Mouse (Mus musculus) heart, postnatal 10 days (tissue): Measurements from ENCODE around the gene Ptpru. TPM values are rescaled to one million over a fixed set of nuclear protein-coding genes. Genes with fewer than 3 reads are reported as not detected.
A peak's percentile ranks its signal among the peaks of the same experiment; 100 is the strongest.

Source experiments
- DNase-seq, 2 experiments: peaks; one replicate each; pipeline ENCODE4 v3.0.0; 2021
- intact Hi-C: fragments of 180-260 bp; cut with DNase I; formaldehyde crosslinking; loops from one replicate; pipeline ENCODE4 v1.15.1; 2025
- total RNA-seq, 2 experiments: library from RNA; stranded (reverse); gene quantifications; 2 replicates each; pipeline ENCODE4 v1.2.3; 2021

Gene Ptpru
- total RNA-seq = 1 to 10 TPM; 2.0 to 3.0 TPM

DNA sequence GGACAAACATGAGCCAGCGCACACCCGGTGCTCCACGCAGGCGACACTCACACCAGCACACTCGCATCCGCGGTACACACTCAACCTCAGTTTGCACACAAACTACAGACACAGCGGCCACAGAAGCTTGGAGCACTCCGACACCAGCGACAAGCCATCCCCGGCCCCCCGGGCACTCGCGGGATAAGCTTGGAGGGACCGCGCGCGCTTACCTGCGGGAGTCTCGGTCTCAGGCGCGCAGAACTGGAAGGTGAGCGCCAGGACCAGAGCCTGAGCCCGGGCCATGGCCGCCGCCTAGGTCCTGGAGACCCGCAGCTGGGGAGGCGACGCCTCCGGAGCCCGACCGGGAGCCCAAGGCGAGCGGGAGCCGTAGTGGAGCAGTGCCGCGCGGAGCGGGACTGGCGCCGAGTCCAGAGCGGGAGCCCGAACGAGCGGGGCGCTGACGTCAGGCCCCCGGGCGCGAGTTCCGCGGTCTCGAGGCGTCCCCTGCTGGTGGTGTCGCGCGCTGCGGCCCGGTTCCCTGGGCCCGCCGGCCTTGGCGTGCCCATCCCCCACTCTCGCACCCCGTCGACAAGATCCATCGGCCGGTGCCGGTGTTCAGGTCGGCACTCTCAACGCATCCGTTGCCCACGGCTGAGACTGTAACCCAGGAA lies at the start of gene Ptpru:
Gene Ptpru (minus strand): TSS at position 417 of the 653 bp plus-strand sequence.
- intact Hi-C loops = loop anchor here (1.0 to 10.0 kb wide), 7 partner anchors 53 to 878 kb away; no protein-coding TSS in a partner anchor
- DNase-seq = peak; percentile 92 to 94

DNA sequence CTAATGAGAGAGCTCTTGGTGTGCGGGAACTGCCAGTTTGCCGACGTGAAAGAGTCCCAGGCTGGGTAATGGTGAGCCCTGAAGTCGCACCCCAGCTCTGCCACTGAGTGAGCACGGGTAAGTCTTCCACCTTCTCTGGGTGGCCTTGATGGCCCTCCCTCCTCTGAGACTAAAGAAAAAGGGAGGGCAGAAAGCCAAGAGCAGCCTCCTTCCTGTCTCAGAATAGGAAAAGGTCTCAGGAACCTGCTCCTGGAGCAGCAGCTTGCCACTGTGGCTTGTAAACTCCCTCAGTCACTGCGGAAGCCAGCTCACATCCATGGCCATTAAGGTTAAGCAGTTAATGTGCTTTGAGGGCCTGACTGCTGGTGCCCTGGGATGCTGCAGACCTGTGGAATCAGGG lies 47.3 kb upstream of the Ptpru start:
- peak; percentile 27 to 30 for DNase-seq

GRCm38 (mm10) chr4:131883571-131883970 lies 45.5 kb upstream of the Ptpru start:
- intact Hi-C loops = no loop called here
- no peak for DNase-seq

More for the DNA sequence above, 47.3 kb upstream of the Ptpru start:
- intact Hi-C loops = no loop called here

GRCm38 (mm10) chr4:131881306-131881705 lies 43.2 kb upstream of the Ptpru start:
- DNase-seq = no peak
- intact Hi-C loops = no loop called here

GRCm38 (mm10) chr4:131879692-131880091 lies 41.6 kb upstream of the Ptpru start:
- intact Hi-C loops = no loop called here

GRCm38 (mm10) chr4:131876836-131877235 lies 38.7 kb upstream of the Ptpru start:
- intact Hi-C loops = no loop called here
- no peak for DNase-seq

More at GRCm38 (mm10) chr4:131879692-131880091, 41.6 kb upstream of the Ptpru start:
- no peak for DNase-seq

DNA sequence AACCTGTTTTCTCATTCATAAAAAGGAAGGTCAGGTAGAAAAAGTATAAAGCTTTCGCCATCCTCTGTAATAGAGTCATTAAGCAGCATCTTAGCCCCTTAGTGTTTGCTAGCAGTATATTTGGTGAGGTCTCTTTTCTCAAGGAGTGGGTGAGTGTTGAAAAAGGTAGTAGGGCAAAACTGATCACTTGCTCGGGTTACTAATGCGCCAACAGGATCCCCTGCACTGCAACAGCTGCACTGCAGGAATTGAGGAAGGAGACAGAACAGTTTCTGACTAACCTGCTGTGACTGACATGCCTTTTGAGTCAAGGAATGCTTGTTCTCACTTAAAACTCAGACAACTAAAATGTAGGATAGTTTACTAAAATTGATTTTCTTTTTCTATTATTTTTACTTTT lies 37.2 kb upstream of the Ptpru start:
- DNase-seq = no peak
- intact Hi-C loops = no loop called here

DNA sequence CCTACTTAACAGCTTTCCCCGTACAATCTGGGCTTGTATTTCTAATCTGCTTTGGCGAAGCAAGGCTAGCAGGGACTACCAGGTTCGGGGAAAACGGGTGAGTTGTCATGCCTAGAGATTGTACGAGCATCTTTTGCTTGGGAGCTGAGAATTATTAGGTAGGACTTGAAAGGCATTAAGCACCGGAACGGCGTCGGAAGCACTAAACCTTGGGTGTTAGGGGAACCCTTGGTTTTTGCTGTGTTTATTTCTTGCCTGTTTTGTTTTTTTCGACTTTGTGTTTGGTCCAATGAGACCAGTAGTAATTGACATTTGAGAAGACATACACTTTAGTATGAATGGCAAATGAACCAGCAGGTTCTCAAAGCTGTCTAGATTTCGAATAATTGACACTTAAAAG lies 36.5 kb upstream of the Ptpru start:
- intact Hi-C loops = no loop called here
- no peak for DNase-seq

DNA sequence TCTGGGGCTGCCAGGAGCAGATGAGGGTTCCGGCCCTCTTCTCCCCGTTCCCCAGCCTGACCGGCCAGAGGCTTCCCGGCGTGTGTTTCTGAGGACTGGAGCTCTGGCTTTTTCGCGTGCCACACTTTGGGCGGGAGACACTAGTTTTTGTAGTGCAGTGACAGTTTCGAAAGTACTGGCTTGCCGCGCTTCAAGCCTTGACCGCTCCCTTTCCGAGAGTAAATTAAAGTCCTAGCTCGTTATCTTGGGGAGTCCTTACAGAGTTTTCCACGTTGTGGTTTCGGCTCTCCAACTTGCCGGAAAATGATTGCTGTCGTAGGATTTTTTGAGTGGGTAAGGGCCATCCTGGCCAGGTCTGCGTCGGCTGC lies 36.1 kb upstream of the Ptpru start:
- no peak for DNase-seq
- intact Hi-C loops = no loop called here

- intact Hi-C loops = no loop called here
These were observed 35.4 kb upstream of the Ptpru start, which contains the start of gene Srsf4 for GRCm38 (mm10) chr4:131873293-131874168. Gene Srsf4, plus strand, starts transcription at chr4:131873617.

DNA sequence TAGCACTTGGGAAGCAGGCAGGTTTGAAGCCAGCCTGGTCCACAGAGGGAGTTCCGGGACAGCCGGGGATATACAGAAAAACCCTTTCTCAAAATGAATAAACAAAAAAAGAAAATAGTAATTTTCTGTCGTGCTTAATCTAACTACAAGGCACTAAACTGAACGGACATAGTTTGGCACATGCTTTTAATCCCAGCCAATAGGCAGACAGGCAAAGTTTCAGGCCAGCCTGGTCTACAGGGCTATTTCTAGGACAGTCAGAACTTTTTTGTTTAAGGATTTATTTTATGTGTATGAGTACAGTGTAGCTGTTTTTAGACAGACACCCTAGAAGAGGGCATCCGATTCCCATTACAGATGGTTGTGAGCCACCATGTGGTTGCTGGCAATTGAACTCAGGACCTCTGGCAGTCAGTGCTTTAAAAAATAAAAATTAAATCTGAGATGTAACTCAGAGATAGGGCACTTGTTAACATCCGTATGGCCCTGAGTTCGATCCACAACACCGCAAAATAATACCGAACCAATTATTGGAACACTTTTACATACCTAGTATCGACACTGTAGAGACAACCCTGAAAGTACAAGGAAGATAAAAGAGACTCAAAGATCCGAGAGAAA lies 34.7 kb upstream of the Ptpru start:
- DNase-seq = no peak
- intact Hi-C loops = no loop called here

More at GRCm38 (mm10) chr4:131873293-131874168, 35.4 kb upstream of the Ptpru start, which contains the start of gene Srsf4:
- peak; percentile 95 for DNase-seq

DNA sequence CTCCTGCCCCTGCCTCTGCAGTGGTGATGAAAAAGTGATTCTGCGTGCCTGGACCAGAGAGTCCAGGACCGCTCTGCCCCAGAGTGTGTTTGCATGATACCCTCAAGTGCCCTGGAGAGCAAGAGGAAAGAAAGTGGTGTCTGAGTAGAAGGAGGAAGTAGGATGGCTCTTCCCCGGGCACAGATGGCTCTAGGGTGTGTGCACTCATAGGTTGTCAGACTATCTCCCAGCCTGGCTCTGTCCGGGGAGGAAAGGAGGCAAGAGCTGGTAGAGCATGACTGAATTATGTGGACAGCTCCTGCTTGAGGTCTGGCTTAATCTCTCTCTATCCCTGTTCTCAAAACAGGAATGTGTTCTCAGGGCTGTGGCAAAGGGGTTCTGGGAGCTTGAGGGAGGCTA lies 23.3 kb upstream of the Ptpru start:
- no peak for DNase-seq
- intact Hi-C loops = loop anchor here (5.0 kb wide), 2 partner anchors 56 to 116 kb away; no protein-coding TSS in a partner anchor

GRCm38 (mm10) chr4:131860492-131861340 lies 22.6 kb upstream of the Ptpru start:
- DNase-seq = peak; percentile 88 to 92
- intact Hi-C loops = loop anchor here (1.0 to 5.0 kb wide), 3 partner anchors 57 to 219 kb away; no protein-coding TSS in a partner anchor

GRCm38 (mm10) chr4:131854950-131855349 lies 16.9 kb upstream of the Ptpru start:
- intact Hi-C loops = no loop called here
- DNase-seq = no peak

DNA sequence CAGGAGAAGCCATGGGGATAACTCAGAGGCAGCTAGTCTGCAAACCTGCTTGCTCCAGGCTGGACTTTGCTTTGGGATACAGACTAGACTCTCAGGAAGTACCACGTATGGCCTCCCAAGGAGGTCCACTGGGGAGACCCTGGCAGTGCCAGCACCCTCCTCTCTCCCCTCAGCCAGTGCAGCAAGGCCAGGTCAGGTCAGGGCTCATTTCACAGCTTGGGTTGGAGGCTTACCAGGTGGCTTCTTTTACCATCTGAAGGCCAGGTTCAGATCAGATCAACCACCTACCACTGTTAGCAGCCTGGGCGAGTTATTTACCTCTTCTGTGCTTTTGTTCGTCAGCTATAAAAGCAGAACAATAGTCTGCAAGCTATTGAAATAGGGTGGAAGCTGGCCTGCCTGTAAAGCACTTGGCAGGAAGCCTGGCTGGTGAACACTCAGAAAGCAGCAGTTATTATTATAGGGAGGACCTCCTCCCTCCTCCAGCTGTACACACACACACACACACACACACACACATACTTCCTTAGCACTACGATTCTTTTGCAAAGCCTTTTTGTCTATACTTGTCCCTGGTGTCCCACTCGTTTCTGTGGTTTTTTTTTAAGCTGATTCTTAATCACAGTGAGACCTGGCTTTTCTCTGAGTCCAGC lies 12.0 kb upstream of the Ptpru start:
- intact Hi-C loops = no loop called here
- DNase-seq = peak; percentile 78

DNA sequence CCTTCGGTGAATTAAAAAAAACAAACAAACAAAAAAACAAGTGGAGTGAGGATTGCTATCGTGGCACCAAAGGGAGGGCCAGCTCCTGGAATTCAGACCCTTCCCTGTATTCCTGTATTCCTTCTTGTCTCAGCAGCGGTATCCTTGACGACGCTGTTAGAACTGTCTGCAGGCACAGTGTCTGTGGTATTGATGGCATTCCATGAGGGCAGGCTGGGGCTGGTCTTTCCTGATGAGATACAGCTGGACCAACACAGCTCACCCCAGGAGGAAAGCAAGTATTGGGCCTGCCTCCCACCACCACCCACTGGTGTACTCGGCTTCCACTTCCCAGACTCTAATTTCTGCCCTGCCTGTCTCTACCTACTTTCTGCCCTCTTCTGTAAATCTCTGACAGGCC lies 10.0 kb upstream of the Ptpru start:
- intact Hi-C loops = no loop called here

GRCm38 (mm10) chr4:131845991-131846778 lies 8.1 kb upstream of the Ptpru start:
- no peak for DNase-seq
- intact Hi-C loops = no loop called here

More for the DNA sequence above, 10.0 kb upstream of the Ptpru start:
- DNase-seq = no peak

DNA sequence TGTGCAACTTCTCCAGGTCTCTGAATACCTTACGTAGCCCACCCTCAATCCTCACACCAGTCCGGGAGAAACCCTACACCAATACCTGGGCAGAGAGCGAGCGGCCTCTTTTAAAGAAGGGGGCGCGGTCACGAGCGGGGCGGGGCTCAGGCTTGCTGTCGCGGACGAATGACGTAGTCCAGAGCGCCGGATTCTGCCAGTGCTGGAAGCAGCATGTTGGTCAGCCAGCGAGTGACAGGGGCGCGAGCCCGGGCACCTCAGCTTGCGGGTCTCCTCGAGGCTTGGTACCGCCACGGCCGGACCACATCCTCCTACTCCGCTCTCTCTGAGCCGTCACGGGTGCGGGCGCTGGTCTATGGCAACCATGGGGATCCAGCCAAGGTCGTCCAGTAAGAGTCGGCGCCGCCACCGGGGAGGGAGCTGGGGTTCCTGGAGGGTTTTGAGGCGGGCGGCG lies 5.2 kb upstream of the Ptpru start, which contains the start of gene Mecr:
Gene Mecr (plus strand): TSS at position 181 of the 454 bp plus-strand sequence.
- intact Hi-C loops = no loop called here
- DNase-seq = peak; percentile 94 to 97
